Mouse (Mus musculus): Measurements from ENCODE around the gene Lrrc27. TPM values are rescaled to one million over a fixed set of nuclear protein-coding genes. Genes with fewer than 3 reads are reported as not detected.

Gene Lrrc27
- total and polyA plus RNA-seq, 2 experiments from 2014 or later = 2.8 to 5.1 TPM

GRCm38 (mm10) chr7:139234426-139235188 is 21.8 kb downstream of the Lrrc27 start:
- H3K27me3 ChIP-seq (ENCODE audit: insufficient read depth, low read length) = no peaks in the 10 kb centered on the region
- H3K9me3 ChIP-seq (ENCODE audit: low read length) = no peaks in the 10 kb centered on the region
- no peaks in the 10 kb centered on the region for H3K36me3 ChIP-seq (ENCODE audit: insufficient read depth, low read length)
- H3K27ac ChIP-seq = 0 out of 2 replicates have a peak overlapping the region, but pooled peaks have one; percentile 26
- WGBS = 14% methylated on average over 18 of the region's 18 CpGs
- H3K4me2 ChIP-seq (ENCODE audit: low read depth, low read length) = 0 out of 2 replicates have a peak overlapping the region, but pooled peaks have one; percentile 18
- no peak overlapping the region for H3K9ac ChIP-seq (replicated peaks; ENCODE audit: low read length)
- TF ChIP-seq CTCF (IDR thresholded peaks at IDR 0.05; ENCODE audit: low read depth) = peak; percentile 56
- H3K4me3 ChIP-seq (ENCODE audit: low read length) = no peak overlapping the region
- ATAC-seq (peak; percentile 64), DNase-seq (ENCODE audit: low spot score) (peak; percentile 64)
- peaks cover 6% of the 10 kb centered on the region; the same call in 1 of the 2 replicates for H3K4me1 ChIP-seq (ENCODE audit: insufficient read depth, low read length)

- DNase-seq (ENCODE audit: low spot score) (no peak), ATAC-seq (no peak; the same call in 1 of the 2 replicates)
- no peaks in the 10 kb centered on the region for H3K36me3 ChIP-seq (ENCODE audit: insufficient read depth, low read length)
- TF ChIP-seq CTCF (IDR thresholded peaks at IDR 0.05; ENCODE audit: low read depth) = peak; percentile 33
- H3K4me2 ChIP-seq (ENCODE audit: low read depth, low read length) = no peak overlapping the region
- no peaks in the 10 kb centered on the region for H3K27me3 ChIP-seq (ENCODE audit: insufficient read depth, low read length)
- H3K4me3 ChIP-seq (ENCODE audit: low read length) = no peak overlapping the region
- no peak overlapping the region for H3K27ac ChIP-seq
- H3K4me1 ChIP-seq (ENCODE audit: insufficient read depth, low read length) = peaks cover 6% of the 10 kb centered on the region; the same call in 1 of the 2 replicates
- H3K9me3 ChIP-seq (ENCODE audit: low read length) = no peaks in the 10 kb centered on the region
- H3K9ac ChIP-seq (replicated peaks; ENCODE audit: low read length) = no peak overlapping the region
- 86% methylated on average over 12 of the region's 12 CpGs for WGBS
Observed at GRCm38 (mm10) chr7:139235651-139236358, 23.0 kb downstream of the Lrrc27 start.

- TF ChIP-seq CTCF (IDR thresholded peaks at IDR 0.05; ENCODE audit: low read depth) = no peak
- no peak for ATAC-seq
- no peak for DNase-seq (ENCODE audit: low spot score)
- 77% methylated on average over 3 of the region's 3 CpGs for WGBS
- H3K36me3 ChIP-seq (ENCODE audit: insufficient read depth, low read length) = no peaks in the 10 kb centered on the region
- no peak overlapping the region for H3K4me2 ChIP-seq (ENCODE audit: low read depth, low read length)
- H3K4me3 ChIP-seq (ENCODE audit: low read length) = no peak overlapping the region
- H3K9ac ChIP-seq (replicated peaks; ENCODE audit: low read length) = no peak overlapping the region
- H3K4me1 ChIP-seq (ENCODE audit: insufficient read depth, low read length) = peaks cover 6% of the 10 kb centered on the region; the same call in 1 of the 2 replicates
- H3K27ac ChIP-seq = no peak overlapping the region
- H3K27me3 ChIP-seq (ENCODE audit: insufficient read depth, low read length) = no peaks in the 10 kb centered on the region
- H3K9me3 ChIP-seq (ENCODE audit: low read length) = no peaks in the 10 kb centered on the region
Observed at GRCm38 (mm10) chr7:139239432-139239831, 26.6 kb downstream of the Lrrc27 start.

- no peak for DNase-seq (ENCODE audit: low spot score)
- 74% methylated on average over 5 of the region's 5 CpGs for WGBS
- TF ChIP-seq CTCF (IDR thresholded peaks at IDR 0.05; ENCODE audit: low read depth) = no peak
- no peak overlapping the region for H3K4me3 ChIP-seq (ENCODE audit: low read length)
- no peaks in the 10 kb centered on the region for H3K36me3 ChIP-seq (ENCODE audit: insufficient read depth, low read length)
- H3K4me1 ChIP-seq (ENCODE audit: insufficient read depth, low read length) = peaks cover 20% of the 10 kb centered on the region; the same call in 1 of the 2 replicates
- no peaks in the 10 kb centered on the region for H3K9me3 ChIP-seq (ENCODE audit: low read length)
- H3K27ac ChIP-seq = no peak overlapping the region
- no peak for ATAC-seq
- no peak overlapping the region for H3K4me2 ChIP-seq (ENCODE audit: low read depth, low read length)
- H3K9ac ChIP-seq (replicated peaks; ENCODE audit: low read length) = no peak overlapping the region
- no peaks in the 10 kb centered on the region for H3K27me3 ChIP-seq (ENCODE audit: insufficient read depth, low read length)
Observed at GRCm38 (mm10) chr7:139246086-139246485, 33.3 kb downstream of the Lrrc27 start.

GRCm38 (mm10) chr7:139246931-139247880 is 34.4 kb downstream of the Lrrc27 start:
- Histone ChIP-seq H3K9ac (replicated peaks; ENCODE audit: low read length) (peak overlapping the region; percentile 63), H3K36me3 (ENCODE audit: insufficient read depth, low read length) (no peaks in the 10 kb centered on the region), H3K27me3 (ENCODE audit: insufficient read depth, low read length) (no peaks in the 10 kb centered on the region), H3K9me3 (ENCODE audit: low read length) (no peaks in the 10 kb centered on the region), H3K4me3 (ENCODE audit: low read length) (peak overlapping the region; percentile 62), H3K4me1 (ENCODE audit: insufficient read depth, low read length) (peaks cover 26% of the 10 kb centered on the region; the same call in 1 of the 2 replicates), H3K4me2 (ENCODE audit: low read depth, low read length) (peak overlapping the region; percentile 98), H3K27ac (peak overlapping the region; percentile 58; the same call in 1 of the 2 replicates)
- peak; percentile 39 for ATAC-seq
- TF ChIP-seq CTCF (IDR thresholded peaks at IDR 0.05; ENCODE audit: low read depth) = no peak
- 8% methylated on average over 38 of the region's 38 CpGs for whole genome bisulfite sequencing
- DNase-seq (ENCODE audit: low spot score) = peak; percentile 62
